Mouse (Mus musculus): ENCODE measurements around the gene Lrrc29. TPM values are rescaled to one million over a fixed set of nuclear protein-coding genes. Genes with fewer than 3 reads are reported as not detected.

Lrrc29 gene
- polyA plus RNA-seq, 1 experiment from 2014 or later, result 0.61 TPM

- Histone ChIP-seq H3K9me3 (replicated peaks) (no peaks in the 10 kb centered on the region; the same call in 1 of the 2 replicates), H3K27ac (no peak overlapping the region), H3K4me2 (peak overlapping the region; percentile 77), H3K4me1 (peaks cover 36% of the 10 kb centered on the region), H3K36me3 (ENCODE audit: poor library complexity, severe bottlenecking) (no peaks in the 10 kb centered on the region), H3K4me3 (peak overlapping the region; percentile 60; the same call in 1 of the 2 replicates), H3K27me3 (peaks cover 96% of the 10 kb centered on the region), H3K9ac (no peak overlapping the region)
- no peak for ATAC-seq
- WGBS, result 15% methylated on average over 10 of the region's 10 CpGs
Observed at GRCm38 (mm10) chr8:105265128-105265527, 61.0 kb downstream of the Lrrc29 start.

GRCm38 (mm10) chr8:105264024-105264982, 61.8 kb downstream of the Lrrc29 start, which contains the start of the genes Tradd and Fbxl8:
TSS of gene Tradd (minus strand) at chr8:105264609.
TSS of gene Fbxl8 (plus strand) at chr8:105264648.
- WGBS, result 1% methylated on average over 51 of the region's 54 CpGs

GRCm38 (mm10) chr8:105263244-105263912, 62.7 kb downstream of the Lrrc29 start:
- no peaks in the 10 kb centered on the region; the same call in 1 of the 2 replicates for H3K9me3 ChIP-seq (replicated peaks)
- H3K4me3 ChIP-seq, result peak overlapping the region; percentile 60; the same call in 1 of the 2 replicates
- H3K27me3 ChIP-seq, result peaks cover 96% of the 10 kb centered on the region
- no peak for ATAC-seq
- H3K27ac ChIP-seq, result no peak overlapping the region
- peak overlapping the region; percentile 77 for H3K4me2 ChIP-seq
- H3K4me1 ChIP-seq, result peaks cover 34% of the 10 kb centered on the region
- H3K9ac ChIP-seq, result no peak overlapping the region
- no peaks in the 10 kb centered on the region for H3K36me3 ChIP-seq (ENCODE audit: poor library complexity, severe bottlenecking)
- 38% methylated on average over 16 of the region's 16 CpGs for WGBS

More at GRCm38 (mm10) chr8:105264024-105264982, 61.8 kb downstream of the Lrrc29 start, which contains the start of the genes Tradd and Fbxl8:
- H3K4me3 ChIP-seq, result peak within 1 kb of the TSS; percentile 60
- no peaks in the 10 kb centered on the region; the same call in 1 of the 2 replicates for H3K9me3 ChIP-seq (replicated peaks)
- H3K27ac ChIP-seq, result no peak within 1 kb of the TSS
- ATAC-seq, result peak; percentile 43
- H3K9ac ChIP-seq, result peak within 1 kb of the TSS; percentile 67
- H3K4me2 ChIP-seq, result peak within 1 kb of the TSS; percentile 77
- H3K4me1 ChIP-seq, result peaks cover 35% of the 10 kb centered on the region
- H3K27me3 ChIP-seq, result peaks cover 96% of the 10 kb centered on the region
- no peaks in the 10 kb centered on the region for H3K36me3 ChIP-seq (ENCODE audit: poor library complexity, severe bottlenecking)

MicroRNA genes within 50 kb of the gene (microRNA counts, 519-probe panel; counts per million panel counts)
- 3,174 counts per million, percentile 68 among the panel's probes with 10 or more counts for microRNA mmu-miR-328

Small RNAs within 50 kb of the gene (microRNA-seq; reads per million reads assigned to microRNA genes)
- gene Gm27320 (not detected), gene Mir328 (295 reads per million, percentile 65 among the genes with 10 or more reads in this experiment)

Other genes with a start within 250 kb of the Lrrc29 start
- not detected in 2 replicates for gene Ces3b, start 242.5 kb downstream of the Lrrc29 start, polyA plus RNA-seq (2015; fragmentation: Nextera tagmentation; extraction: Ambion mirVana)
- gene Ces4a, start 194.5 kb downstream of the Lrrc29 start, polyA plus RNA-seq (2015; fragmentation: Nextera tagmentation; extraction: Ambion mirVana), result 0.09 TPM in 1 of 2 replicates, not detected in the other
- 38.3 and 40.1 TPM in 2 replicates for gene Cbfb, start 155.6 kb downstream of the Lrrc29 start, polyA plus RNA-seq (2015; fragmentation: Nextera tagmentation; extraction: Ambion mirVana)
- gene D230025D16Rik, start 101.1 kb downstream of the Lrrc29 start, polyA plus RNA-seq (2015; fragmentation: Nextera tagmentation; extraction: Ambion mirVana), result 25.2 and 26.4 TPM in 2 replicates
- 1.3 and 2.4 TPM in 2 replicates for gene B3gnt9, start 71.1 kb downstream of the Lrrc29 start, polyA plus RNA-seq (2015; fragmentation: Nextera tagmentation; extraction: Ambion mirVana)
- 13.2 and 13.3 TPM in 2 replicates for gene Tradd, start 61.7 kb downstream of the Lrrc29 start, polyA plus RNA-seq (2015; fragmentation: Nextera tagmentation; extraction: Ambion mirVana)
- gene Fbxl8, start 61.6 kb downstream of the Lrrc29 start, polyA plus RNA-seq (2015; fragmentation: Nextera tagmentation; extraction: Ambion mirVana), result 0.44 and 0.58 TPM in 2 replicates
- gene Hsf4, start 56.5 kb downstream of the Lrrc29 start, polyA plus RNA-seq (2015; fragmentation: Nextera tagmentation; extraction: Ambion mirVana), result 0.10 and 0.13 TPM in 2 replicates
- gene Nol3, start 50.1 kb downstream of the Lrrc29 start, polyA plus RNA-seq (2015; fragmentation: Nextera tagmentation; extraction: Ambion mirVana), result 2.4 and 3.0 TPM in 2 replicates
- gene 4931428F04Rik, start 36.4 kb downstream of the Lrrc29 start, polyA plus RNA-seq (2015; fragmentation: Nextera tagmentation; extraction: Ambion mirVana), result 57.4 and 66.1 TPM in 2 replicates
- gene Exoc3l, start 30.2 kb downstream of the Lrrc29 start, polyA plus RNA-seq (2015; fragmentation: Nextera tagmentation; extraction: Ambion mirVana), result 9.8 and 10.3 TPM in 2 replicates
- 56.9 and 60.6 TPM in 2 replicates for gene E2f4, start 28.6 kb downstream of the Lrrc29 start, polyA plus RNA-seq (2015; fragmentation: Nextera tagmentation; extraction: Ambion mirVana)
- 0.75 and 0.83 TPM in 2 replicates for gene Elmo3, start 20.7 kb downstream of the Lrrc29 start, polyA plus RNA-seq (2015; fragmentation: Nextera tagmentation; extraction: Ambion mirVana)
- 107 and 109 TPM in 2 replicates for gene Tmem208, start 76 bp upstream of the Lrrc29 start, polyA plus RNA-seq (2015; fragmentation: Nextera tagmentation; extraction: Ambion mirVana)
- 0.81 and 0.97 TPM in 2 replicates for gene Fhod1, start 21.7 kb upstream of the Lrrc29 start, polyA plus RNA-seq (2015; fragmentation: Nextera tagmentation; extraction: Ambion mirVana)
- 4.6 and 5.0 TPM in 2 replicates for gene Slc9a5, start 22.6 kb upstream of the Lrrc29 start, polyA plus RNA-seq (2015; fragmentation: Nextera tagmentation; extraction: Ambion mirVana)
- 0.85 and 1.1 TPM in 2 replicates for gene Plekhg4, start 47.0 kb upstream of the Lrrc29 start, polyA plus RNA-seq (2015; fragmentation: Nextera tagmentation; extraction: Ambion mirVana)
- gene Kctd19, start 87.2 kb upstream of the Lrrc29 start, polyA plus RNA-seq (2015; fragmentation: Nextera tagmentation; extraction: Ambion mirVana), result not detected in 2 replicates
- gene Lrrc36, start 87.3 kb upstream of the Lrrc29 start, polyA plus RNA-seq (2015; fragmentation: Nextera tagmentation; extraction: Ambion mirVana), result 0.44 and 0.98 TPM in 2 replicates
- 34.6 and 40.4 TPM in 2 replicates for gene Tppp3, start 145.2 kb upstream of the Lrrc29 start, polyA plus RNA-seq (2015; fragmentation: Nextera tagmentation; extraction: Ambion mirVana)
- 20.6 and 24.8 TPM in 2 replicates for gene Zdhhc1, start 170.6 kb upstream of the Lrrc29 start, polyA plus RNA-seq (2015; fragmentation: Nextera tagmentation; extraction: Ambion mirVana)
- gene Hsd11b2, start 192.5 kb upstream of the Lrrc29 start, polyA plus RNA-seq (2015; fragmentation: Nextera tagmentation; extraction: Ambion mirVana), result 3.9 and 6.1 TPM in 2 replicates
- gene Atp6v0d1, start 239.8 kb upstream of the Lrrc29 start, polyA plus RNA-seq (2015; fragmentation: Nextera tagmentation; extraction: Ambion mirVana), result 136 and 152 TPM in 2 replicates

Data from forebrain, embryonic 13.5 days (tissue).